27 mouse cellular contexts compared by ENCODE assay signal in genomic region chr8:8674864-8675263, GRCm38 (mm10). TPM values are rescaled to one million over a fixed set of nuclear protein-coding genes. Genes with fewer than 3 reads are reported as not detected.
DNase-seq lines count a peak whose midpoint lies in the region; ATAC-seq lines count a peak whose summit lies in the region.
"Had no signal": no experiment of that assay in that cellular context is flagged by ENCODE, and none has a peak within 500 bp of the region (broad histone marks: within the 10 kb centered on the region; RNA-seq: fewer than 3 reads in every experiment).

No protein-coding gene starts in this region.

- intact Hi-C loops in heart, postnatal 14 days (cut with DNase I): no loop called here

- 0 out of 2 replicates have a peak, but pooled peaks cover 5% of the 10 kb centered on the region for H3K4me1 ChIP-seq in intestine, embryonic 16.5 days (ENCODE audit: control insufficient read depth, insufficient read depth, low read length)
- H3K4me1 ChIP-seq in hindbrain, embryonic 10.5 days (replicated peaks): no peaks in the 10 kb centered on the region
- H3K4me1 ChIP-seq: embryonic facial prominence, embryonic 12.5 days; embryonic facial prominence, embryonic 15.5 days had no signal

- no peak overlapping the region for H3K9ac ChIP-seq in intestine, embryonic 16.5 days (ENCODE audit: low read depth, low read length)
- H3K9ac ChIP-seq: embryonic facial prominence, embryonic 12.5 days; embryonic facial prominence, embryonic 15.5 days; forebrain, postnatal 0 days; heart, embryonic 13.5 days; hindbrain, embryonic 14.5 days had no signal

- no peaks in the 10 kb centered on the region for H3K27me3 ChIP-seq in intestine, embryonic 16.5 days (replicated peaks; ENCODE audit: control insufficient read depth, insufficient read depth, low read length)
- no peaks in the 10 kb centered on the region for H3K27me3 ChIP-seq in hindbrain, embryonic 10.5 days (ENCODE audit: insufficient read depth, poor library complexity, severe bottlenecking)
- H3K27me3 ChIP-seq: embryonic facial prominence, embryonic 12.5 days; embryonic facial prominence, embryonic 15.5 days; heart, embryonic 13.5 days; Patski had no signal

- WGBS in intestine, embryonic 16.5 days: 70% methylated on average over 5 of the region's 5 CpGs
- 88% methylated on average over 5 of the region's 5 CpGs for WGBS in hindbrain, embryonic 10.5 days

- H3K36me3 ChIP-seq in intestine, embryonic 16.5 days (ENCODE audit: control insufficient read depth, insufficient read depth, low read length): peaks cover 3% of the 10 kb centered on the region; the same call in 1 of the 2 replicates
- peaks cover 96% of the 10 kb centered on the region for H3K36me3 ChIP-seq in hindbrain, embryonic 10.5 days

- H3K4me2 ChIP-seq in intestine, embryonic 16.5 days (ENCODE audit: low read depth, low read length): no peak overlapping the region
- H3K4me2 ChIP-seq: embryonic facial prominence, embryonic 12.5 days; embryonic facial prominence, embryonic 15.5 days; heart, embryonic 13.5 days; hindbrain, embryonic 14.5 days had no signal

- no peak overlapping the region for H3K4me3 ChIP-seq in intestine, embryonic 16.5 days (ENCODE audit: low read length)
- no peak overlapping the region for H3K4me3 ChIP-seq in hindbrain, embryonic 10.5 days
- H3K4me3 ChIP-seq: embryonic facial prominence, embryonic 12.5 days; embryonic facial prominence, embryonic 15.5 days; gastrocnemius, adult 2 months; heart, embryonic 13.5 days had no signal

- peak; percentile 64 for DNase-seq in heart, adult 11 months
- DNase-seq in heart, postnatal 14 days: no peak
- peak; percentile 68 for DNase-seq in ZHBTc4 (ENCODE audit: low read depth, low spot score)
- no peak for DNase-seq in hindbrain, embryonic 10.5 days (ENCODE audit: low spot score)
- DNase-seq in urinary bladder, adult 2 months (ENCODE audit: low spot score): no peak
- DNase-seq: adrenal gland, adult 8-10 months; adrenal gland, postnatal 36 days; cerebellum, adult 11 months; cerebellum, adult 2 months; cerebellum, adult 9-11 months; cerebellum, postnatal 25 days; forebrain, postnatal 0 days; gastrocnemius, adult 2 months; gastrocnemius, postnatal 14 days; heart, adult 18-20 months; kidney, adult 2 months had no signal

- ATAC-seq in intestine, embryonic 16.5 days: peak; percentile 36
- ATAC-seq: activated CD4-positive, CD25-positive, alpha-beta regulatory T cell, adult 4 months; forebrain, embryonic 14.5 days; forebrain, postnatal 0 days; hindbrain, postnatal 0 days; inflammation-experienced regulatory T-cells, adult 6 months; Patski had no signal

- H3K9me3 ChIP-seq in intestine, embryonic 16.5 days (ENCODE audit: control insufficient read depth, low read length): no peaks in the 10 kb centered on the region
- H3K9me3 ChIP-seq in hindbrain, embryonic 10.5 days: no peaks in the 10 kb centered on the region
- H3K9me3 ChIP-seq: embryonic facial prominence, embryonic 12.5 days; embryonic facial prominence, embryonic 15.5 days; G1E; heart, embryonic 13.5 days had no signal

- H3K27ac ChIP-seq in intestine, embryonic 16.5 days (ENCODE audit: low read length): no peak overlapping the region
- H3K27ac ChIP-seq in hindbrain, embryonic 10.5 days: no peak overlapping the region
- H3K27ac ChIP-seq: embryonic facial prominence, embryonic 12.5 days; embryonic facial prominence, embryonic 15.5 days; gastrocnemius, adult 2 months; heart, embryonic 13.5 days; hindbrain, embryonic 14.5 days; hindbrain, postnatal 0 days had no signal

RNA-seq across cellular contexts. Expression of gene Efnb2, which starts 13.8 kb away (rescaled TPM):
- total RNA-seq in heart, postnatal 14 days (2021): 10 to 100 TPM; 33.5 to 39.9 TPM
- polyA plus RNA-seq in intestine, embryonic 16.5 days (2015; fragmentation: Nextera tagmentation; extraction: Ambion mirVana): 4.9 and 8.6 TPM in 2 replicates
- polyA plus RNA-seq in hindbrain, embryonic 10.5 days (2016; fragmentation: Nextera tagmentation; extraction: Ambion mirVana): 33.8 and 34.7 TPM in 2 replicates
- polyA plus RNA-seq in urinary bladder, adult 2 months (2012; rRNA removed): 27.6 and 30.5 TPM in 2 replicates

RNA-seq across cellular contexts. Expression of gene Arglu1, which starts 15.5 kb away (rescaled TPM):
- 10 to 100 TPM; 35.6 to 39.7 TPM for total RNA-seq in heart, postnatal 14 days (2021)
- 66.3 and 68.9 TPM in 2 replicates for polyA plus RNA-seq in intestine, embryonic 16.5 days (2015; fragmentation: Nextera tagmentation; extraction: Ambion mirVana)
- polyA plus RNA-seq in hindbrain, embryonic 10.5 days (2016; fragmentation: Nextera tagmentation; extraction: Ambion mirVana): 145 and 165 TPM in 2 replicates
- polyA plus RNA-seq in urinary bladder, adult 2 months (2012; rRNA removed): 107 and 133 TPM in 2 replicates

Comparison
In these comparisons a context has a peak if more than half of its experiments do, and no peak if none do; other contexts are left out.
1. DNase-seq: peak in heart, adult 11 months (single experiment) and ZHBTc4 (single experiment); none in heart, postnatal 14 days (0 of 2), hindbrain, embryonic 10.5 days (single experiment) and urinary bladder, adult 2 months (single experiment).